Mouse (Mus musculus) hindlimb bud, embryonic 11.5 days (tissue): Measurements from ENCODE around the gene Zfp119b.

Source experiments
- DNase-seq: peaks from one replicate; pipeline ENCODE4 v3.0.0-alpha.2; 2012; ENCODE audit warnings: low read depth, low spot score; ENCODE audit errors: extremely low spot score

Gene Zfp119b

GRCm38 (mm10) chr17:55949400-55949799, at the start of gene Zfp119b:
TSS of gene Zfp119b (minus strand) at chr17:55949500.
- no peak for DNase-seq

DNA sequence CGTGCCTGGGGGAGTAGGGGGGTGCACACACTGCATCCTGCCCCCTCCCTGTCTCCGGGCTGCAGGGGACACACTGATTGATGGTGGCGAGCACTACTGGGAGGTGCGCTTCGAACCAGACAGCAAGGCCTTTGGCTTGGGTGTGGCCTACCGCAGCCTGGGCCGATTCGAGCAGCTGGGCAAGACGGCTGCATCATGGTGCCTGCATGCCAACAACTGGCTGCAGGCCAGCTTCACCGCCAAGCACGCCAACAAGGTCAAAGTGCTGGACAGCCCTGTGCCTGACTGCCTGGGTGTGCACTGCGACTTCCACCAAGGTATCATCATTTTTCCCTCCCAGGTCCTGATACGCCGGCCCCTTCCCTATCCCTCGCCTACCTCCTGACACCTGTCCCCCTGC, 46.7 kb upstream of the Zfp119b start:
- DNase-seq: no peak

GRCm38 (mm10) chr17:55990278-55990898, 41.1 kb upstream of the Zfp119b start:
- no peak for DNase-seq

- DNase-seq: no peak
Observed at GRCm38 (mm10) chr17:55986030-55986961, 37.0 kb upstream of the Zfp119b start, which contains the start of gene Fsd1. TSS of gene Fsd1 (plus strand) at chr17:55986509.

DNA sequence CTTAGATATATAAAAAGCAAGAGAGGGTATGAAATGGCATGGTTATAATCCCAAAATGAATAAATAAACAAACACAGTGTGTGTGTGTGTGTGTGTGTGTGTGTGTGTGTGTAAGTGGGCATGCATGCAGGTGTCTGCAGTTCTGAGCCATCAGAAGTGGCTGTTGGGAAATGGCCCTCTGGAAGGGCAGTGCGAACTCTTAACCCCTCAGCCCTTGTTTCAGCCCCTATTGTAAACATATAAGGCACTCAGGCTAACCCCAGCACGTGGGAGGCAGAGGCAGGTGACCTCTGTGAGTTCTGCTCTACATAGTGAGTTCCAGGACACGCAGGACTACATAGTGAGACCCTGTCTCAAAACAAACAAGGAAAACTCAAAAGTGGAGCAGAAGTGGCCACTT, 28.0 kb upstream of the Zfp119b start:
- no peak for DNase-seq

DNA sequence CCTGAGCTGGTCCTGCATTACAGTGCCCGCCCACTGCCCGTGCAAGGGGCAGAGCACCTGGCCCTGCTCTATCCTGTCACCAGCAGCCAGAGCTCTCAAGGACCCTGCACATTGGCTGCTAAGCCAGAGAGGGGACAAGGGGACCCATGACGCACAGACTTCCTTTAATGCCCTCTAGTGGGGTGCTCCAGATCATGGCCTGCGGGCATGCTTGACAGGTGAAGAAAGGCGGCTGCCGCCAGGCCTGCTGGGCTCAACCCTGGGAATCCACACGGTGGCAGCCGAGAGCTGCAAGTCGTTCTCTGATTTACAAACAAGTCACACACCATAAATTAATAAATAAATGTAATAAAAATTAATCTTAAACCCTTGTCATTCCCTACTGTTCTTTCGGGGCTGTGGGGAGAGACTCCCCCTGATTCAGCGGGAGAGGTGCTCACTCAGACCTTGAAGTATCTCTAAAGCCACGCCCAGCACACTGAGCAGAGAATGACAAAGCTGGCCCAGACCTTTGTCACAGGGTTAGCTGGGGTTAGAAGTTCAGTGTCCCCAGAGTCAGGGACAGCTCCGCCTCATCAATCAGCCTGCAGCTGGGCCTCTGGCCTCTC, 27.1 kb upstream of the Zfp119b start:
- DNase-seq: no peak

- DNase-seq: no peak
Observed at GRCm38 (mm10) chr17:55971453-55971852, 22.2 kb upstream of the Zfp119b start.

DNA sequence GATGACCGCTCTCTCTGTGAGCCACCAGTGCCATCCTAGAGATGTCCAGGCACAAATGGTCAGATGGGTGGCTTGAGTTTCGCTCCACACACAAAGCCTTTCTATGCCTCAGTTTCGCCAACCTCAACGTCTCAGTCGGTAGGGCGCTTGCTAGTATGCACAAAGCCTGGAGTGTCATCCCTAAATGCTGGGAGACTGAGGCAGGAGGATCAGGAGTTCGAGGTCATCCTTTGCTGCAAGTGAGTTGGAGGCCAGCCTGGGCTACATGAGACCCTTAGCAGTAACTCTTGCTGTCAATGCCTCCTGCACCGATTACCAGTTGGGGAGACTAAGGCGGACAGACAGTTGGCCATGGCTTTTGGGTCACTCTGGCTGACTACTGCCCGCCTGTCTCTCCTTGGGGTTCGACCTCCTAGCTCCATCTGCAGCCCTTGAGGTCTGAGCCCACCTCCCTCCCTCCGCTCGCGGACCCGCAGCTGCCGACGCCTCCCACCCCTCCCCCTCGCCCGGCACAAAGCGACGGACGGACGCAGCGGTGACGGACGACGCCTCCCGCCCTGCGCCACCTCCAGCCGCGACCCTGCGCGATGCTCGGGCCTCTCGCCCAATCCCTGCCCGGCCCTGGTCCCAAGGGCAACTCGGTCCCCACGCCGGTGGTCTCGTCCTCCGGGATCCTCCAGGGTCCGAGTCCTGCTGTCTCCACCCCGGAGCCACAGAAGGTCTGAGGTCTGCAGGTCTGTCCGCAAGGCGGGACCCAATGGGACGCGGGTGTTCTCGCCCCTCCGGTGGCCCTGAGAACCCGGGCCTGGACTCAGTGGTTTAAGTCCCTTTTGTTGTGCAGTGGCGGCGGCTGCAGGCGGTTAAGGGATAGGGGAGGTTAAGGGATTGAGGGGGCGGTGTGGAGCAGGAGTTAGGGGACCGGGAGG, 20.9 kb upstream of the Zfp119b start, which contains the start of gene Shd:
TSS of gene Shd (plus strand) at position 502 of the 926 bp plus-strand sequence.
- no peak for DNase-seq

DNA sequence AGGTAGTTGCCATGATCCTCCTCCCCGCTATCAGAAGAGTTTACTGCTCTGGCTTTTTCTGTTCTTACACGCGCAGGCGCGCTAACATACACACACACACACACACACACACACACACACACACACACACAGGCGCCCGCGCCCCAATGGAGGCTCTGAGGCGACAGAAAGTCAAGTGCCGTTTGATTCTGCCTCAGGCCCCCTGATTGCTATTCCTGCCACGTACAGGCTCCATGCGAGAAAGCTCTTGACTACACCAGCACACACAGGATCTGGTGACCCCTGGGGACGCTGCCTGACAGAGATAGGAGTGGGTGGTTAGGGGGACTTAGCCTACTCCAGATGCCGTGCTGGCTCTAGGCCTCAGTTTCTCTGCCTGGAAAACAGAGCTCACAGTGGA, 20.3 kb upstream of the Zfp119b start:
- no peak for DNase-seq

- DNase-seq: no peak
Observed at GRCm38 (mm10) chr17:55968210-55968609, 18.9 kb upstream of the Zfp119b start.

DNA sequence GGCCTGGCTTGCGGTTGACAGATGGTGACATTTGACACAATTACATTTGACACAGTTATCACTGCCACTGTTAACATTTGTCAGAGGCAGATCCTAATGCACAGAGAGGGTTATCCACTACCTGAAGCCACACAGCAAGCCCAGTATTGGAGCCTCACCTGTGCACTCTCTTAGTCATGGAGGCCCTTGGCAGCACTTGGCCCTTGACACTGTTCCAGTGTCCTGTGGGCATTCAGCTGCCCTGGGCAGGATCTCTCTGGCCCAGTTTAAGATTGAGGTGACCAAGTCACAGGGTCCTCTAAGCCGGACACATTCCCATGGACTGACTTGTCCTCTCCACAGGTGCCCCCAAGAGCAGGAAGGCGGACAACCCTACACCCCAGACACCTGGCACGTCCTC, 17.9 kb upstream of the Zfp119b start:
- DNase-seq: no peak

GRCm38 (mm10) chr17:55964996-55965395, 15.7 kb upstream of the Zfp119b start:
- no peak for DNase-seq

- DNase-seq: no peak
Observed at GRCm38 (mm10) chr17:55964496-55964895, 15.2 kb upstream of the Zfp119b start.

DNA sequence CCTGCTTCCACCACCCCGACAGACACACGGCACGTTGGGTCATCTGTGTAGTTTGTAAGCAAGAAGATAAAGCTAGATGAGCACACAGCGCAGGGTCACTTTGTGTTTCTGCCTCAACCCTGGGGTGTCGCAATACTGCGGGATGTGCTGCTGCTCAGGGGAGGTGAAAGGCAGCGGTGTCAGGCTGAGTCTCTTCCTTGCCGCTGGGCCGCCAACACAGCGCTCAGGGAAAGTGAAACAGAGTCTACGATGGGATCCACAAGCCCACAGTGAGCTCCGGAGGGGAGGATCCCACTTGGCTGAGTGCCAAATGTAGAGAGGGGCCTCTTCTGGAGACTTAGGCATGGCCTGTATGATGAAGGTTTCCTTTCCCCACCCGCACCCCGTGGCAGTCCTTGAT, 13.9 kb upstream of the Zfp119b start:
- DNase-seq: no peak

- no peak for DNase-seq
Observed at GRCm38 (mm10) chr17:55961631-55962030, 12.3 kb upstream of the Zfp119b start.

DNA sequence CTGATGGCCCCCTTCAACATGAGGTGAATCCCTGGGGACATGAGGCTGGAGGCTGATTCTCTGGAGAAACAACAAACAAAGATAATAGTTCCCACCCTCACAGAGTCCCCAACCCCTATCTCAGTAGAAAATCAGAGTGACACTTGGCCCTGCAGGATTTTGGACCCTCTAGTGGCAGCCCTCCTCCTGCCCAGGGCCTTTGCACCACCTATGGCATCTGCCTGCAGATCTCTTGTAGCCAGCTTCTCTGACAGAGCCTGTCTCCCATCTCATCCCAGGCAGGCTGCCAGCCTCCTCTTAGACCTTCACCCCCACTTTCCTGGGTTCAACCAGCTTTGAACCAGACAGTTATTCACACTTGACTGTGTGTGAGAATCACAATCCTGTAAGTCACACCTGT, 11.5 kb upstream of the Zfp119b start:
- DNase-seq: no peak

- no peak for DNase-seq
Observed at GRCm38 (mm10) chr17:55959946-55960740, 10.8 kb upstream of the Zfp119b start.

- DNase-seq: peak; percentile 91
Observed at GRCm38 (mm10) chr17:55958918-55959728, 9.8 kb upstream of the Zfp119b start, which contains the start of gene Yju2. TSS of gene Yju2 (plus strand) at chr17:55959099.

- no peak for DNase-seq
Observed at GRCm38 (mm10) chr17:55958584-55958886, 9.2 kb upstream of the Zfp119b start.
